Mouse (Mus musculus) retina, embryonic 14.5 days (tissue): ENCODE results near the gene Sumo3.

Experiments
- DNase-seq: peaks from one replicate; pipeline ENCODE4 v3.0.0-alpha.2; 2015; ENCODE audit warnings: low spot score

Gene Sumo3

GRCm38 (mm10) chr10:77605908-77606826 is at the start of gene Sumo3, which contains the start of gene Gm49325:
Gene Sumo3 (plus strand): TSS chr10:77606097.
Gene Gm49325 (plus strand): TSS chr10:77606197.
- DNase-seq = peak; percentile 92

GRCm38 (mm10) chr10:77556631-77557030 is 49.3 kb upstream of the Sumo3 start:
- DNase-seq = no peak

- no peak for DNase-seq
Observed at GRCm38 (mm10) chr10:77557641-77558040, 48.3 kb upstream of the Sumo3 start.

GRCm38 (mm10) chr10:77560090-77560489 is 45.8 kb upstream of the Sumo3 start:
- no peak for DNase-seq

- no peak for DNase-seq
Observed at GRCm38 (mm10) chr10:77560830-77561229, 45.1 kb upstream of the Sumo3 start.

- no peak for DNase-seq
Observed at GRCm38 (mm10) chr10:77561508-77561907, 44.4 kb upstream of the Sumo3 start.

GRCm38 (mm10) chr10:77565005-77565404 is 40.9 kb upstream of the Sumo3 start:
- DNase-seq = no peak

GRCm38 (mm10) chr10:77566651-77567050 is 39.2 kb upstream of the Sumo3 start:
- peak; percentile 84 for DNase-seq

GRCm38 (mm10) chr10:77569481-77569880 is 36.4 kb upstream of the Sumo3 start:
- no peak for DNase-seq

- DNase-seq = no peak
Observed at GRCm38 (mm10) chr10:77569973-77570658, 35.8 kb upstream of the Sumo3 start.

- peak; percentile 52 for DNase-seq
Observed at GRCm38 (mm10) chr10:77572225-77572624, 33.7 kb upstream of the Sumo3 start.

GRCm38 (mm10) chr10:77573162-77573561 is 32.7 kb upstream of the Sumo3 start:
- no peak for DNase-seq

GRCm38 (mm10) chr10:77580027-77580920 is 25.6 kb upstream of the Sumo3 start:
- no peak for DNase-seq

- DNase-seq = no peak
Observed at GRCm38 (mm10) chr10:77581023-77581407, 24.9 kb upstream of the Sumo3 start.

GRCm38 (mm10) chr10:77581408-77582284 is 24.3 kb upstream of the Sumo3 start, which contains the start of gene Pttg1ip:
Gene Pttg1ip (plus strand): TSS chr10:77581720.
- peak; percentile 100 for DNase-seq

GRCm38 (mm10) chr10:77582285-77582618 is 23.6 kb upstream of the Sumo3 start:
- DNase-seq = no peak

GRCm38 (mm10) chr10:77583795-77584422 is 22.0 kb upstream of the Sumo3 start:
- no peak for DNase-seq

GRCm38 (mm10) chr10:77586637-77587036 is 19.3 kb upstream of the Sumo3 start:
- DNase-seq = no peak

- no peak for DNase-seq
Observed at GRCm38 (mm10) chr10:77587091-77587775, 18.7 kb upstream of the Sumo3 start.

- DNase-seq = no peak
Observed at GRCm38 (mm10) chr10:77588036-77588435, 17.9 kb upstream of the Sumo3 start.
